Mouse (Mus musculus) intestine, embryonic 15.5 days (tissue): ENCODE results near the gene Ripor2. TPM values are rescaled to one million over a fixed set of nuclear protein-coding genes. Genes with fewer than 3 reads are reported as not detected.
"Not testable (repeated sequence)": the region's sequence is repeated elsewhere in the genome, so short reads cannot be mapped to it uniquely, and the experiment has no call there.

Experiments used
- ATAC-seq: fragments of 200-750 bp; cut with Nextera tagmentation; 2 replicates; pipeline ENCODE4 v1.8.0; 2017; ENCODE audit warnings: moderate TSS enrichment, moderate library complexity
- H3K27ac ChIP-seq: fragments of 300-500 bp; sonication (generic); 2 replicates; pipeline ENCODE4 v1.5.1; 2015; ENCODE audit warnings: mild to moderate bottlenecking, inconsistent platforms
- H3K27me3 ChIP-seq: fragments of 300-500 bp; sonication (generic); replicated peaks from 2 replicates; pipeline ENCODE4 v1.6.1; 2015; ENCODE audit warnings: inconsistent platforms
- H3K36me3 ChIP-seq: fragments of 300-500 bp; sonication (generic); 2 replicates; pipeline ENCODE4 v1.6.1; 2015; ENCODE audit warnings: inconsistent platforms
- H3K4me1 ChIP-seq: fragments of 300-500 bp; sonication (generic); replicated peaks from 2 replicates; pipeline ENCODE4 v1.6.1; 2015; ENCODE audit warnings: inconsistent platforms
- H3K4me2 ChIP-seq: fragments of 300-500 bp; sonication (generic); replicated peaks from 2 replicates; pipeline ENCODE4 v1.6.1; 2015; ENCODE audit warnings: mild to moderate bottlenecking, inconsistent platforms
- H3K4me3 ChIP-seq: fragments of 300-500 bp; sonication (generic); replicated peaks from 2 replicates; pipeline ENCODE4 v1.5.1; 2015; ENCODE audit warnings: inconsistent platforms
- H3K9ac ChIP-seq: fragments of 300-500 bp; sonication (generic); 2 replicates; pipeline ENCODE4 v1.6.1; 2015; ENCODE audit warnings: inconsistent platforms
- H3K9me3 ChIP-seq: fragments of 300-500 bp; sonication (generic); 2 replicates; pipeline ENCODE4 v1.6.1; 2016; ENCODE audit warnings: inconsistent platforms
- WGBS: fragments of 180-500 bp; shearing (Covaris S2); methylation state at CpG from one replicate; pipeline ENCODE4 v1.1.7; 2015; 5-methylcytosine and 5-hydroxymethylcytosine counted together
- polyA plus RNA-seq: library from polyadenylated mRNA; unstranded; fragments of >200 nt; fragmentation: Nextera tagmentation; extraction: Ambion mirVana; gene quantifications from 2 replicates; pipeline ENCODE4 v1.2.1, GENCODE M21; 2015

Gene Ripor2
- polyA plus RNA-seq, 1 experiment from 2014 or later = 1.9 TPM

DNA sequence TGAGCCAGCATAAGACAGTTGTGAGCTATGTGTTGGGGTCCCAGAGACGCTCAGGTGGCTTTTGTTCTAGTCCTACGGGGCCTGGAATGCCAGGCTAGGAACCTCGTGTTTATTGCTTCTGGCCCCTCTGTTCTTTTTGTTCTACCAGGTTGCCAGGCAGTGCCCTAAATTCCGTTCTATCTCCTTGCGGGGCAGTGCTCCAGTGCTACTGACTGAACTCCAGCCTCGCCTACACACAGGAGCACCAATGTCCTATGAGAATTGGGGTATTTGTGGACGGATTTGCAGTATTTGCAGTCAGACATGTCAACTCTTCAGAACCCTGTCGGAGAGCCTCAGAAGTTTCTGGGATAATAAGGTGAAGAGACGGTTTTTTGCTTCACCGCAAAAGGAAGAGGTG lies 159.0 kb downstream of the Ripor2 start, which contains the start of gene Armh2:
Armh2 (plus strand) TSS at position 205 of the 400 bp plus-strand sequence.
- Histone ChIP-seq H3K27ac (no peak within 1 kb of the TSS), H3K36me3 (no peaks in the 10 kb centered on the region), H3K4me3 (no peak within 1 kb of the TSS), H3K27me3 (no peaks in the 10 kb centered on the region), H3K4me1 (no peaks in the 10 kb centered on the region), H3K9me3 (no peaks in the 10 kb centered on the region), H3K4me2 (no peak within 1 kb of the TSS), H3K9ac (no peak within 1 kb of the TSS)
- 85% methylated on average over 10 of the region's 10 CpGs for WGBS
- no peak for ATAC-seq

GRCm38 (mm10) chr13:24747823-24748222 lies 165.8 kb downstream of the Ripor2 start:
- H3K4me3 ChIP-seq = no peak overlapping the region
- 74% methylated on average over 3 of the region's 3 CpGs for WGBS

DNA sequence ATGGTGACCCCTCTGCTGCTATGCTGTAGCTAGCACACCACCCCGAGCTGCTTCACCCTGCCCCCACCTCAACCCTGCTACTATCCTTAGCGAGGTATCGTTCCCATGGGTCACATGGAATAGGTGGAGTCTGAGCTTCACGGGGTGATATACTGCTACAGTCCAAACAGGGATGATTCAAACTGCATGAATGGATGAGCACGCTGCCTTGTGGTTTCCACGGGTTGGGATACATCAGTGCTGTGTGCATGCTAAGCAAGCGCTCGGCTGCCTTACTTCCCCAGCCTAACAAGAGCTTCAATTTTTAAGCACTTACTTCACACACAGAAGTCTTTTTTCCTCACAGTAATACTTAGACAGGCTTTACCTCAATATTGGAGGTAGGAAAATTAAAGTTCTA lies 168.8 kb downstream of the Ripor2 start:
- H3K4me1 ChIP-seq = no peaks in the 10 kb centered on the region
- H3K27ac ChIP-seq = no peak overlapping the region
- H3K4me2 ChIP-seq = no peak overlapping the region
- H3K27me3 ChIP-seq = no peaks in the 10 kb centered on the region
- no peak for ATAC-seq
- no peak overlapping the region for H3K4me3 ChIP-seq
- no peaks in the 10 kb centered on the region for H3K9me3 ChIP-seq
- H3K9ac ChIP-seq = no peak overlapping the region
- 89% methylated on average over 8 of the region's 8 CpGs for WGBS
- peaks cover under 1% of the 10 kb centered on the region; the same call in 1 of the 2 replicates for H3K36me3 ChIP-seq

More at GRCm38 (mm10) chr13:24747823-24748222, 165.8 kb downstream of the Ripor2 start:
- Histone ChIP-seq H3K27me3 (no peaks in the 10 kb centered on the region), H3K4me1 (no peaks in the 10 kb centered on the region), H3K4me2 (no peak overlapping the region), H3K9ac (no peak overlapping the region), H3K27ac (no peak overlapping the region), H3K9me3 (no peaks in the 10 kb centered on the region), H3K36me3 (no peaks in the 10 kb centered on the region; the same call in 1 of the 2 replicates)
- no peak for ATAC-seq

DNA sequence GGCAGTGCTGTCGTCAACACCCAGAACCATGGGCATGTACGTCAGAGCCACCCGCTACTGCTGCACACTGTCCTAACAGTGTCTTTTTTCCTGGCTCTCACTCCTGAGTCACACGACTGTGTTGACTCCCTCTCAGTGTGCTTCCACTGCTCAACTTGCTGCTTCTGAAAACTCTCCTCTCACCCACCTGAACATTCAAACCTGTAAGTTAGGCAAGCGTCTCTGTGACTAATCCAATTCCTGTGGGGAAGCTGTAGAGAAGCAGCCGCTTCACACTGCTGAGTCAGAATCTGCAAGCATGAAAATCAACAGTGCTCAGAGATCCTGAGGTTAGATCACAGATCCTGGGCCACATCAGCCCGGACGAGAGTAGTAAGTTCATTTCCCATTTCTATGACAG lies 169.4 kb downstream of the Ripor2 start:
- Histone ChIP-seq H3K36me3 (peaks cover 2% of the 10 kb centered on the region; the same call in 1 of the 2 replicates), H3K4me3 (no peak overlapping the region), H3K9me3 (no peaks in the 10 kb centered on the region), H3K4me1 (no peaks in the 10 kb centered on the region), H3K4me2 (no peak overlapping the region), H3K27ac (no peak overlapping the region), H3K9ac (no peak overlapping the region), H3K27me3 (no peaks in the 10 kb centered on the region)
- ATAC-seq = no peak
- WGBS = 84% methylated on average over 8 of the region's 8 CpGs

GRCm38 (mm10) chr13:24756756-24757155 lies 174.8 kb downstream of the Ripor2 start:
- H3K27ac ChIP-seq = no peak overlapping the region
- H3K4me3 ChIP-seq = no peak overlapping the region
- H3K36me3 ChIP-seq = peaks cover 9% of the 10 kb centered on the region; the same call in 1 of the 2 replicates
- no peak for ATAC-seq
- H3K27me3 ChIP-seq = no peaks in the 10 kb centered on the region
- 93% methylated on average over 3 of the region's 3 CpGs for WGBS
- no peaks in the 10 kb centered on the region for H3K9me3 ChIP-seq
- H3K9ac ChIP-seq = no peak overlapping the region
- peaks cover 4% of the 10 kb centered on the region; the same call in 1 of the 2 replicates for H3K4me1 ChIP-seq
- H3K4me2 ChIP-seq = no peak overlapping the region

DNA sequence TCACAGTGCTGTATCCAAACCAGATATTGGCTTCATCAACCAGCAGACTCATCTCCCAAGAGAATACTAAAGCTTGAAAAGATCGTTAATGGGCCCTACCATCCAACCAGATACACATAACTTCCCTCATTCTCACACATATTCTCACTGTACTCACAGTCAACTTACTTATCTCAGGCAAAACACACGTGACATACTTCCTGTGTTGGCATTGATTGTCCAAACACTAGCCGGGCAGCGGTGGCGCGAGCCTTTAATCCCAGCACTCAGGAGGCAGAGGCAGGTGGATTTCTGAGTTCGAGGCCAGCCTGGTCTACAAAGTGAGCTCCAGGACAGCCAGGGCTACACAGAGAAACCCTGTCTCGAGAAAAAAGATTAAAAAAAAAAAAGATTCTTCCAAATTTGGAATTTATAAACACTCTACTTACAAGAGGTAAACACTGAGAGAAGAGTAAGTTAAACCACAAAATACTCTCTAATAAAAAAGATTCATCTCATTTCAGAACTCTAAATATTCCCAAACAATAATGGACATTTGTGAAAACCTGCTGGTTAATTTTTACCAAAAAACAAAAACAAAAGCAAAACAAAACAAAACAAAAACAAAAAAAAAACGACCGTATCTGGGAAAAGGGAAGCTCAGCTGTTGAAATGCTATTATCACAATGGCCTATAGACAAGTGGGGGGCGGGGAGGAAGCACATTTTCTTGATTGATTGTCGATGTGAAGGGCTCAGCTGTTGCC lies 176.0 kb downstream of the Ripor2 start:
- Histone ChIP-seq H3K36me3 (peaks cover 9% of the 10 kb centered on the region; the same call in 1 of the 2 replicates), H3K27ac (no peak overlapping the region), H3K4me2 (no peak overlapping the region), H3K27me3 (no peaks in the 10 kb centered on the region), H3K4me1 (peaks cover 4% of the 10 kb centered on the region; the same call in 1 of the 2 replicates), H3K9me3 (no peaks in the 10 kb centered on the region), H3K4me3 (no peak overlapping the region), H3K9ac (no peak overlapping the region)
- 75% methylated on average over 12 of the region's 12 CpGs for WGBS
- ATAC-seq = no peak

DNA sequence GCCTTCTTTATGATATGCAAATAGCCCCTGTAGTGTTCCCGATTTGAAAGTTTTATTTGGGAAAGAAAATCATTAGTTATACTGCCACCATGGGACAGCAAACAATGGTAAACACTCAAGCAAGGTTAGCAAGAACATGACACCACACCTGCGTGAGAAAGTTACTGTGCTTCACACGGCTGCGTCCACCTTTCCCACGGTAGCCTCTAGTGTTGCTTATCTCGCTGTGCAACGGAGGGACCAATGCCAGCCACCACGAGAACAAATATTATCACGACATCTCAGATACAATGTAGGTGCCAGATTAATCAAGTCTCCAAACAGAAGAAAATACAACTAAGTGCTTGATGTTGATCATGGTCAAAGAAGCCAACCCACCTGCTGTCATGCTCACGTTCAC lies 177.5 kb downstream of the Ripor2 start:
- ATAC-seq = no peak
- Histone ChIP-seq H3K9me3 (no peaks in the 10 kb centered on the region), H3K4me1 (peaks cover 4% of the 10 kb centered on the region; the same call in 1 of the 2 replicates), H3K4me2 (no peak overlapping the region), H3K9ac (no peak overlapping the region), H3K4me3 (no peak overlapping the region), H3K27me3 (no peaks in the 10 kb centered on the region), H3K36me3 (peaks cover 9% of the 10 kb centered on the region; the same call in 1 of the 2 replicates), H3K27ac (no peak overlapping the region)
- WGBS = 86% methylated on average over 10 of the region's 10 CpGs

- H3K27ac ChIP-seq = no peak overlapping the region
- H3K4me1 ChIP-seq = peaks cover 4% of the 10 kb centered on the region; the same call in 1 of the 2 replicates
- no peaks in the 10 kb centered on the region for H3K27me3 ChIP-seq
Measured at GRCm38 (mm10) chr13:24760351-24760870, 178.4 kb downstream of the Ripor2 start.

DNA sequence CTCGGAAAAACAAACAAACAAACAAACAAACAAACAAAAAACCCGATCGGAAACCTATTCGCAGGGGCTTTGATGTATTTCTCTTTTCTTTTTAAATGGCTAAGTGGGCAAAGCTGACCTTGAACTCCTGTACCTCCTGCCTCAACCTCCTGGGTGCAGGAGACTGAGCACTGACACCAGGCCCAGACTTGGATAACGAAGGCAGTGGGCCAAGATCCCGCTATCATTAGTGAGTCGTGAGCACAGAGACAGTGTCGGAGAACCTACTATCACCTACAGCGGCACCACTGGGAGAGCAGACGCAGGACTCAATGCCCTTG lies 179.1 kb downstream of the Ripor2 start:
- peaks cover 4% of the 10 kb centered on the region; the same call in 1 of the 2 replicates for H3K4me1 ChIP-seq
- no peak for ATAC-seq
- H3K9me3 ChIP-seq = no peaks in the 10 kb centered on the region
- peak overlapping the region; percentile 74 for H3K9ac ChIP-seq
- peak overlapping the region; percentile 63 for H3K4me2 ChIP-seq
- 3% methylated on average over 10 of the region's 10 CpGs for WGBS
- H3K27me3 ChIP-seq = no peaks in the 10 kb centered on the region
- H3K27ac ChIP-seq = peak overlapping the region; percentile 66
- peak overlapping the region; percentile 82 for H3K4me3 ChIP-seq
- H3K36me3 ChIP-seq = peaks cover 7% of the 10 kb centered on the region; the same call in 1 of the 2 replicates

More at GRCm38 (mm10) chr13:24760351-24760870, 178.4 kb downstream of the Ripor2 start:
- ATAC-seq = no peak
- Histone ChIP-seq H3K9me3 (no peaks in the 10 kb centered on the region), H3K36me3 (peaks cover 9% of the 10 kb centered on the region; the same call in 1 of the 2 replicates), H3K4me2 (peak overlapping the region; percentile 63), H3K4me3 (peak overlapping the region; percentile 82), H3K9ac (peak overlapping the region; percentile 74; the same call in 1 of the 2 replicates)
- 53% methylated on average over 5 of the region's 5 CpGs for WGBS

DNA sequence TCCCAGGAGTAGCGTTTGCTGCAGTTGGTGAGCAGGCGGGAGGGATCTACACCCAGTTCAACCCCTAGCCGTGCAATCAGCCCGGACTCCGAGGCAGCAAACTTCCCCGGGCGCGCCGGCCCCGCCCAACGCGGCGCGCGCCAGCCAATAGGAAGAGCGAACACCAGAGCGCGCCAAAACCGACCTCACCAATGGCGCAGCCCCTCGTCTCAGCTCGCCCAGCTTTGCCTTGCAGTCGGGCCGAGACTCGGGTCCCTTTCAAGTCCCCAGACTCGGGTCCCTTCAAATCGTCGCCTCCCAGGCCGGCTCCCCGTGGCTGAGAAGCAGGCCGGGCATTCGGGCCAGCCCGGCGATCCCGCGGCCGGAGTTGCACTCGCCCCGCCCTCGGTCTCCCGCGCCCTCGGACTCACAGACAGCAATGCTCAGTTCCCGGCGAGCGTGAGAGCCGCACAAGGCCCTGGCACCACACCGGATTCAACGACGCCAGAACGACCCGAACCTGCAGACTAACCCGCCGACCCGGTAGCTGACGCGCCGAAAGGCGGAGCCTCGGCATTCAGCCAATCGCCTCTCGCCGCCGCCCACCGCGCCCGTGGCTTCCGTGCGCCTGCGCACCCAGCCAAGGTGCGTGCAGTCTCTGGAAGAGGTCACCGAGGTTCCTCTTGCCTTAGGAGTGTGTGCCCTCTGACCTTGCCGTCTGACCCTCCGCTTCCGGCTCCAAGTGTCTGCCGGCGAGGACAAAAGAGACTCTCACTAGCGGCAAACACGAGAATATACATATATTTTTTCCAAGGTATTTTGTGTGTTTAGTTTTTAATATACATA lies 179.6 kb downstream of the Ripor2 start, which contains the start of gene Gmnn:
Gmnn (minus strand) TSS at position 521 of the 825 bp plus-strand sequence.
- Histone ChIP-seq H3K27ac (peak within 1 kb of the TSS; percentile 91), H3K9me3 (no peaks in the 10 kb centered on the region), H3K27me3 (no peaks in the 10 kb centered on the region), H3K4me3 (peak within 1 kb of the TSS; percentile 82), H3K9ac (peak within 1 kb of the TSS; percentile 74), H3K36me3 (peaks cover 7% of the 10 kb centered on the region; the same call in 1 of the 2 replicates), H3K4me1 (peaks cover 4% of the 10 kb centered on the region; the same call in 1 of the 2 replicates), H3K4me2 (peak within 1 kb of the TSS; percentile 63)
- WGBS = under 1% methylated on average over 78 of the region's 79 CpGs
- ATAC-seq = peak; percentile 99

DNA sequence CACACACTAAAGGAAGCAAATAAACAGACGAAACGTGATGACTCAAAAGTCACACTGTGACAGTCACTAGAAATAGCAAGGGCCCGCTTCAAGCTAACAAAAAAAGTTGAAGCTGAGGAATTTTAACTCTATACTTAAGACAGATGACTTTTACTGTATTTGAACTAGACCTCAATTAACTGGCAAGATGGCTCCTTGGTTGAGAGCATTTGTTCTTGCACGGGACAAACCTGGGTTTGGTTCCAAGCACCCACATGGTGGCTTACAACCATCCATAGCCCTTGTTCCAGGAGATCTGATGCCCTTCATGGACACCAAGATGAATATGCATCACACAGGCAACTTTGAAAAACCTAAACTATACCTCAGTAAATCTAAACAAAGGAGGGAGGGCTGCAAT lies 180.3 kb downstream of the Ripor2 start:
- no peak overlapping the region for H3K27ac ChIP-seq

DNA sequence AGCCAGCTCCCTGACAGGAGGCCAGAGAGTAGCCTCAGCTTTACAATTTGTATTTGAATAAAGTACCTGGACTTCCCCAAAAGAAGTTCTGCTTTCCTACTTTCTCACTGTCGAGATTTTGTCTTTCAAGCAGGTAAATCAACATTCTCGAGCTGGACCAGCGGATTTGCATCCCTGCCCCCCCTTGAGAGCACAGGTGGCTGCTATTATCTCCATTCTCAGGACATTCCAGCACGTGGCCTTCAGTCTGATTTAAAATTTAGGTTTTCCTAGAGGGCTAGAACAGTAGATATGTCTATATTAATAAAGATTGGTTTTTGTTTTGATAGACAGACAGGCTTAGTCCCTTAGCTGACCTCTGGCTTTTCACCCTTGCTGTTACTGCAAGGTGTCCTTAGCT lies 185.8 kb downstream of the Ripor2 start:
- H3K9me3 ChIP-seq, H3K4me2 ChIP-seq, H3K27ac ChIP-seq, H3K9ac ChIP-seq, H3K4me3 ChIP-seq, H3K4me1 ChIP-seq, H3K36me3 ChIP-seq, H3K27me3 ChIP-seq, ATAC-seq: not testable (repeated sequence)
- WGBS = 73% methylated on average over 4 of the region's 4 CpGs

More for the DNA sequence above, 180.3 kb downstream of the Ripor2 start:
- Histone ChIP-seq H3K27me3 (no peaks in the 10 kb centered on the region), H3K9ac (peak overlapping the region; percentile 74), H3K4me1 (peaks cover 4% of the 10 kb centered on the region; the same call in 1 of the 2 replicates), H3K4me2 (peak overlapping the region; percentile 63), H3K4me3 (peak overlapping the region; percentile 82), H3K9me3 (no peaks in the 10 kb centered on the region), H3K36me3 (peaks cover 7% of the 10 kb centered on the region; the same call in 1 of the 2 replicates)
- WGBS = 31% methylated on average over 4 of the region's 4 CpGs
- no peak for ATAC-seq
